Mouse (Mus musculus) lung, adult 2 months (tissue): Measurements from ENCODE around the gene Galns.

Source experiments
- CTCF ChIP-seq: fragments of 200-500 bp; IDR thresholded peaks from 2 replicates; pipeline ENCODE4 v1.5.1; 2011; ENCODE audit warnings: mild to moderate bottlenecking, low read length, control low read depth; ENCODE audit not compliant: insufficient read depth
- POLR2A ChIP-seq: fragments of 200-500 bp; IDR thresholded peaks from 2 replicates; pipeline ENCODE4 v1.6.1; 2011; ENCODE audit warnings: low read depth, mild to moderate bottlenecking, control low read depth, low read length, borderline replicate concordance; ENCODE audit errors: extremely low read depth

DNA sequence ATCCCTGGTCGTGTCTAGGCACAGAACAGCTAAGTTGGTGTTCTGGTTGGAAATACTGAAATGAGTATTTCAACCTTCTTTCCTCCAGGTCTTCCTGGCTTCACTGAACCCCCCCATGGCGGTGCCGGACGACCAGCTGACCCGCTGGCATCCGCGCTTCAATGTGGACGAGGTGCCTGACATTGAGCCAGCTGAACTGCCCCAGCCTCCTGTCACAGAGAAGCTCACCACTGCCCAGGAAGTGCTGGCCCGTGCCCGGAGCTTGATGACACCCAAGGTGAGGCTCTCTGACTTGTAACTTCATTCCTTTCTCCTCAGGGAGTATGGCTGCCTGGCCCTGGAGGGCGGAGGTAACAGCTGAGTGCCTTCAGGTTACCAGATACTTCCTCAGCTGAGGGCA lies 40.1 kb downstream of the Galns start:
- TF ChIP-seq CTCF (no peak), POLR2A (no peak)
